Mouse (Mus musculus) small intestine, adult 10 weeks (tissue): ENCODE results near the gene Gabpb2. TPM values are rescaled to one million over a fixed set of nuclear protein-coding genes. Genes with fewer than 3 reads are reported as not detected.

ENCODE experiments used
- polyA plus RNA-seq: library from polyadenylated mRNA; stranded (reverse); fragments of 350-450 nt; fragmentation: Illumina TruSeq; extraction: RNeasy Lipid Tissue Mini Kit (QIAGEN cat#74804); gene quantifications from one replicate; pipeline ENCODE4 v1.2.3, GENCODE M21; 2014; ENCODE audit warnings: low replicate concordance

Gene Gabpb2
- 28.0 TPM for polyA plus RNA-seq

GRCm38 (mm10) chr3:95217255-95218134 lies at the start of gene Gabpb2:
Gene Gabpb2, minus strand, starts transcription at chr3:95217916.

GRCm38 (mm10) chr3:95250783-95251424 lies 33.2 kb upstream of the Gabpb2 start, which contains the start of gene Bnipl:
Gene Bnipl, minus strand, starts transcription at chr3:95251193.

GRCm38 (mm10) chr3:95241498-95241897 lies 23.8 kb upstream of the Gabpb2 start, which contains the start of gene Gm128:
Gene Gm128, minus strand, starts transcription at chr3:95241598.

GRCm38 (mm10) chr3:95231298-95232221 lies 13.8 kb upstream of the Gabpb2 start, which contains the start of gene Mllt11:
Gene Mllt11, minus strand, starts transcription at chr3:95232171.

GRCm38 (mm10) chr3:95228148-95228893 lies 10.6 kb upstream of the Gabpb2 start, which contains the start of gene Cdc42se1:
Gene Cdc42se1, plus strand, starts transcription at chr3:95228732.

DNA sequence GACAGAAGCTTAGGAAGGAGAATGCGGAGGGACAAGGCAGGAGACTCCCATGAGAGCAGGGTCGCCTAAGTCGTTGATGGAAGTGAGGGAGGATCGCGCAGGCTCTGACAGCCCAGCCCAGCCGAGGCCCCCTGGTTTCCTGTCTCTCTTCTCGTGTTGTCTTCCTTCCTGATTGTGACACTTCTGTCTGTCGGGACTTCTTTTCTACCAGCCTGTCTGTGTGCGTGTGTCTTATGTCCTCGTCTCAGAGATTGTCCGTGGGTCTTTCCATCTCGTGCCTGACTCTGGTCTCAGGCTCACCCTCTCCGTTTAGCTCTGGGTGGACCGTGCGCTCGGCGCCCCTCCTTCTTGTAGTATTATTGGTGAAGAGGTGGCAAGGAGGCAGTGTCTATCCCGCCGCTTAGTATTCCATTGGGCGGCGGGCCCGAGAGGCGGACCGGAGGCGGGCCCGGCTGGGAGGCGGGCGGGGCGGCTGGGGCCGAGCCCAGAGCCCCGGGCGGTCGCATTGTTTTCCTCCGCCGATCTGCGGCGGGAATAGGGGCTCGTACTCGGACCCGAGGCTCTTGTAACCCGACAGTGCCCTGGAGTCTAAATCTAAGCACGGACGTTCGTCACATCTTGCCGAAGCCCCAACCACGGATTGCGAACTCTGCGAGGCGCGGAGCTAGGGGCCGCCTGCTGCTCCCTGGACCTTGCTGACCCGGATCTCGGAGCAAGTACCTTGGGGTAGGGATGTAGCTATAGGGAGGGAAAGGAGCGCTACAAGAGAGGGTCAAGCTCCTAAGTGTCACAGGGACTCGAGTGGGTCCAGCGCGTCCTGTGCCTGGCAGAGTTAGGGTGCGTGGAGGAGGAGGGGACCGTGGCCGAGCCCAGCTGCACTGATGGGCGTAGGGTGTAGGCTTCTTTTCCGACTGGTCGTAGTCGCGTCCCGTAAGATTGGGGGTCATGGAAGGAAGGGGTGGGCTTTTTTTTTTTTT lies 57.4 kb downstream of the Gabpb2 start, which contains the start of gene Sema6c:
Sema6c (plus strand) TSS at position 471 of the 977 bp plus-strand sequence.

GRCm38 (mm10) chr3:95141952-95142616 lies 75.6 kb downstream of the Gabpb2 start, which contains the start of gene Tnfaip8l2:
Gene Tnfaip8l2, minus strand, starts transcription at chr3:95142360.

DNA sequence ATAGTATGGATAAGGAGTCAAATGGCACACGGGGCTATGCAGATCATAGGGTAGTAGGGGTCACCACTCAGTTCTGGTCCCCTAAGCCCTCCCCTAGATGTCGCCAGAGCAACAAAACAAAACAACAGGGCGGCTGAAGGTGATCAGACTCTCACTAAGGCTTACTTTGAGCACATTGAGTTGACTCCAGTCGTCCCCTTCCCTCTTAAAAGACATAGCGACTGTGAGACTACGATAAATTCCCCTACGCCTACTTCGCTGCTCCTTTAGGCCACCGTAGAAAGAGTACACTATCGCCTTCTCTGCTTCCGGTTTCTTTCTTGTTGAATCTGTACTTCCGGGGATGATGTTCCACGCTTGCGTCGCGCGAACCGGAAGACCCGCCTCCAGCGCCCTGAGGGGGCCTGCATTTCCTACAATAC lies 84.0 kb downstream of the Gabpb2 start, which contains the start of the genes Scnm1 and Lysmd1:
Scnm1 (minus strand) TSS at position 332 of the 422 bp plus-strand sequence.
Lysmd1 (plus strand) TSS at position 409 of the 422 bp plus-strand sequence.

Other genes starting within 250 kb of the Gabpb2 start
- 3.2 TPM for gene Pi4kb, start 243.2 kb downstream of the Gabpb2 start, polyA plus RNA-seq
- gene Zfp687, start 202.5 kb downstream of the Gabpb2 start, polyA plus RNA-seq: 4.2 TPM
- 5.5 TPM for gene Psmd4, start 175.3 kb downstream of the Gabpb2 start, polyA plus RNA-seq
- 13.7 TPM for gene Pip5k1a, start 111.0 kb downstream of the Gabpb2 start, polyA plus RNA-seq
- gene Vps72, start 106.9 kb downstream of the Gabpb2 start, polyA plus RNA-seq: 13.3 TPM
- not detected for gene Tmod4, start 93.4 kb downstream of the Gabpb2 start, polyA plus RNA-seq
- 15.3 TPM for gene Scnm1, start 83.9 kb downstream of the Gabpb2 start, polyA plus RNA-seq
- 1.7 TPM for gene Lysmd1, start 83.8 kb downstream of the Gabpb2 start, polyA plus RNA-seq
- not detected for gene Tnfaip8l2, start 75.6 kb downstream of the Gabpb2 start, polyA plus RNA-seq
- gene Sema6c, start 57.5 kb downstream of the Gabpb2 start, polyA plus RNA-seq: not detected
- 14.9 TPM for gene Cdc42se1, start 10.8 kb upstream of the Gabpb2 start, polyA plus RNA-seq
- gene Mllt11, start 14.3 kb upstream of the Gabpb2 start, polyA plus RNA-seq: 47.6 TPM
- gene Gm128, start 23.7 kb upstream of the Gabpb2 start, polyA plus RNA-seq: not detected
- not detected for gene Bnipl, start 33.3 kb upstream of the Gabpb2 start, polyA plus RNA-seq
- 44.0 TPM for gene Mindy1, start 63.4 kb upstream of the Gabpb2 start, polyA plus RNA-seq
- 4.0 TPM for gene Prune1, start 64.2 kb upstream of the Gabpb2 start, polyA plus RNA-seq
- gene Anxa9, start 89.3 kb upstream of the Gabpb2 start, polyA plus RNA-seq: 0.22 TPM
- gene Cers2, start 96.9 kb upstream of the Gabpb2 start, polyA plus RNA-seq: 143 TPM
- 10.7 TPM for gene Setdb1, start 139.3 kb upstream of the Gabpb2 start, polyA plus RNA-seq
- gene 4930558C23Rik, start 184.9 kb upstream of the Gabpb2 start, polyA plus RNA-seq: not detected
- gene Arnt, start 216.5 kb upstream of the Gabpb2 start, polyA plus RNA-seq: 38.0 TPM